Mouse (Mus musculus): ENCODE data around the gene Olfm1. TPM values are rescaled to one million over a fixed set of nuclear protein-coding genes. Genes with fewer than 3 reads are reported as not detected.
A peak's percentile ranks its signal among the peaks of the same experiment; 100 is the strongest.

Olfm1 gene
- 1 to 10 TPM; 7.7 to 9.4 TPM for total RNA-seq (2021)

- peak; percentile 67 to 71 for DNase-seq
- intact Hi-C loops (cut with DNase I) = no loop called here
These were observed at the start of gene Olfm1 for GRCm38 (mm10) chr2:28192821-28193689. Gene Olfm1 (plus strand): TSS chr2:28192992.

DNA sequence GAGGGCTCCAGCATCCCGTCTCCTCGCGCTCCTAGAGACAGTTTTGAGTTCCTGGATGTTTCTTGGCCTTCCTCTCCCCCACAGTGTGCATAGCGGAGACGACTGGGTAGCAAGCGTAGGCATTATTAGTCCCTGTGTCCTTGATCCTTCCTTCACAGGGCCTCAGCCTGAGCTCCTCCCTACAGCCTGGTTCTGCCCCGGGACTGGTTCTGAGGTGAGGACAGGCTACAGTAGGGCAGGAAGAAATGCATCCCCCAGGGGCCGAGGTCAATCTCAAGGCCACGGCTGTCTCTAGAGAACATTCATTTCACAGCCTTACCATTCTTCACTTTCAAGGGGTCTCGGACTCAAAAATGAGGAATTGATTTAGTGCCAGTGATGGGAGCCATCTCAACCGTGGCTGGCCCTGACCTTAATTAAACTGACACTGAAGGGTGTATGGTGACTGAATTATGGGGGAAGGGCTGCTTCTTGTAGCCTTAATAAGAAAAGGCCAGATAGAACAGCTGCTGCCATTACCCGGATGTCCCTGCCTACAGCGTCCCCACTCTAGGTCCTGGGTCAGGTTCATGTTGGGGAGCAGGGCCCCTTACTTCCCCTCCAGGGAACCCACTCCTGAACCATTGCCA lies 49.3 kb upstream of the Olfm1 start:
- intact Hi-C loops (cut with DNase I) = no loop called here

DNA sequence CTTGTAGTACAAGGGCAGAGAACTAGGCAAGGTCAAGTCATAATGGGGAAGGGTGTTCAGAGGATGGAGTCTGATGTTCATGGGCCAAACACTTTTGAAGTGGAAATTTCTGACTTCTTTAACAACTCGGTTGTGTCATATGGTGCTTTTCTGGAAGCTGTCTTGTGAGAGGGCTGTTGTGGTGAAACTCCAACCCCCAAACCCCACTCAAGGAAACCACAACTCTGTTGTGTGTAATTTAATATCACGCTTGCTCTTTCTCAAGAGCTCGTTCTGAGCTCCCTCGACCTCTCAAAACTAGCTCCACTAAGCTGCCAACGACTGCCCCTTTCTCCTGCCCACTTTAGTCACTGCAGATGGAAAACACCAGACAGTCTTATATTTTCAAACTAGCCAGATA lies 47.1 kb upstream of the Olfm1 start:
- no peak for DNase-seq
- intact Hi-C loops (cut with DNase I) = no loop called here

More for the DNA sequence above, 49.3 kb upstream of the Olfm1 start:
- no peak for DNase-seq

- DNase-seq = no peak
- intact Hi-C loops (cut with DNase I) = no loop called here
These were observed 46.6 kb upstream of the Olfm1 start for GRCm38 (mm10) chr2:28146152-28146551.

GRCm38 (mm10) chr2:28146685-28147084 lies 46.1 kb upstream of the Olfm1 start:
- intact Hi-C loops (cut with DNase I) = no loop called here
- no peak for DNase-seq

DNA sequence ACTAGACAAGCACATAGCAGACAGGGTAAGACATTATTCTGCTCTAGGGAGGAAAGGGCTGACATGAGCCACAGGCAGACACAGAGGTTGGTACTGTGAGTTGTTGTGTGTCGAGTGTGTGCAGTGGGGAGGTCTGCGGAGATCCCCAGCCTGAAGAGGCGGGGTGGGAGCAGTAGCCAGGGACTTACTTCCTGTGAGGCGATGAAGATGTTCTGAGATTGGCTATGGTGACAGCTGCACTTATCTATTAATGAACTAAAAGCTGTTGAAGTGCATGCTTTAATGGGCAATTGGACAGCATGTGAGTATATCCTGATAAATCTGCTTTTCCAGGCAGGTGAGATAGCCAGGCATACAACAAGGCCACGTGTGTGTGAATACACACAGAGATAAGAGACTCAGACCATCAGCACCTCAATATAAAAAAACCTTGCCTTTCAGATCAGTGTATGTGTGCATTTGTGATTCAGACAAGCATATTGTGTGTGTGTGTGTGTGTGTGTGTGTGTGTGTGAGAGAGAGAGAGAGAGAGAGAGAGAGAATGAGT lies 45.5 kb upstream of the Olfm1 start:
- intact Hi-C loops (cut with DNase I) = no loop called here

DNA sequence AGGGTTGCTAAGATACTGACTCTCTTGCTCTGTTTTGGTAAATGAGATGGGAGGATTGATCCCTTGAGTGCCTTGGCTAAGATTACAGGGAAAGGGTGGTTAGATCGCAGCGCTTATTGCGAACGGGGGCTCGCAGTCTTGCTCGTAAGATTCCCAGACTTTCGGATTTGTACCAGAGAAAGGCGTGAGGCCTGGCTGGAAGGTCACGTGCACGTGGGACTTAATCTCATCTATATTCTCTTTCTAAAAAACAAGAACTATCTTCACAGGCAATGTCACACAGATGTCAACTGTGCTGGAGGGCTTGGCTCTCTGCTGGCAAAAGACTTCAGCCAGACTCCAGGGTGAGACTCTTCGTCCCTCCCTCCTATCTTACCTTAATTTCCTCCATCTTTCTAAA lies 43.1 kb upstream of the Olfm1 start:
- no peak for DNase-seq
- intact Hi-C loops (cut with DNase I) = no loop called here

More for the DNA sequence above, 45.5 kb upstream of the Olfm1 start:
- DNase-seq = no peak

- no peak for DNase-seq
- intact Hi-C loops (cut with DNase I) = no loop called here
These were observed 32.2 kb upstream of the Olfm1 start for GRCm38 (mm10) chr2:28160568-28160967.

DNA sequence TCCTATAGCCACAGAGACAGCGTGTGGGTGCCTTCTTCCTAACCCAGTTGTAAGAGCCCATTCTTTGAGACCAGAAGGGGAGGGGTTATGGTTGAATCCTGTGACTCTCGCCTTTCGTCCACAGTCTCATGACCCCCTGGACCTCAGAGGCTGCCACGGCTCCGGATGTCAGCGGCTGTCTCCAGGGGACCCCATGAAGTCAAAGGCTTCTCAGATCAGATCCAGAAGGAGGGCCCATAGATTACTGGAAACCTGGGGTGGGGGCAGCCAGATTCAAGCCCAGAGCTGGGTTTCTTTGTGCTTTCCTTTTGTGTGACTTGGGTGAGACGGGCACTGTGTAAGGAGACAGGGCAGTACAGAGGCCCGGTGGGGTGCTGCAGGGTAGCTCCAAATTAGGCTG lies 27.2 kb upstream of the Olfm1 start:
- no peak for DNase-seq
- intact Hi-C loops (cut with DNase I) = no loop called here

GRCm38 (mm10) chr2:28169336-28169735 lies 23.5 kb upstream of the Olfm1 start:
- DNase-seq = no peak
- intact Hi-C loops (cut with DNase I) = no loop called here

GRCm38 (mm10) chr2:28171962-28172361 lies 20.8 kb upstream of the Olfm1 start:
- DNase-seq = no peak
- intact Hi-C loops (cut with DNase I) = no loop called here

GRCm38 (mm10) chr2:28173225-28174141 lies 19.3 kb upstream of the Olfm1 start:
- intact Hi-C loops (cut with DNase I) = no loop called here
- no peak for DNase-seq

DNA sequence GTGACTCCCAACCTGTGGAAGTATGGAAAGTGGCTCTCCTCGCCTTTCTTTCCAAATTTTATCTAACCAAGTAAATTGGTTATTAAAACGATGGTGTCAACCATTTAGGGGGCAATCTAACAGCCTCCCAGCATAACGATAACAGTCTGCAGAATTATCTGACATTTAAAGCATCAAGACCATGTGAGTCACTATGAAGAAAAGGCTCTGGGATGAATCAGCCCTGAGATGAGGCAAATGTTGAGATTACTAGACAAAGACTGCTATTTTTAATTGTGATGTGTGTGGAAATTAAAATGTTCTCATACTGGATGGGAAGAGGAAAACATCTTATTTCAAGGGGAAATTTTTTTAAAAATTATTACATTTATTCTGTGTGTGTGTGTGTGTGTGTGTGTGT lies 18.4 kb upstream of the Olfm1 start:
- intact Hi-C loops (cut with DNase I) = no loop called here
- DNase-seq = no peak

- intact Hi-C loops (cut with DNase I) = no loop called here
- no peak for DNase-seq
These were observed 14.2 kb upstream of the Olfm1 start for GRCm38 (mm10) chr2:28178600-28178999.

GRCm38 (mm10) chr2:28180053-28180452 lies 12.7 kb upstream of the Olfm1 start:
- intact Hi-C loops (cut with DNase I) = loop anchor here (10.0 kb wide), 1 partner anchor 195 kb away; no protein-coding TSS in a partner anchor
- no peak for DNase-seq

DNA sequence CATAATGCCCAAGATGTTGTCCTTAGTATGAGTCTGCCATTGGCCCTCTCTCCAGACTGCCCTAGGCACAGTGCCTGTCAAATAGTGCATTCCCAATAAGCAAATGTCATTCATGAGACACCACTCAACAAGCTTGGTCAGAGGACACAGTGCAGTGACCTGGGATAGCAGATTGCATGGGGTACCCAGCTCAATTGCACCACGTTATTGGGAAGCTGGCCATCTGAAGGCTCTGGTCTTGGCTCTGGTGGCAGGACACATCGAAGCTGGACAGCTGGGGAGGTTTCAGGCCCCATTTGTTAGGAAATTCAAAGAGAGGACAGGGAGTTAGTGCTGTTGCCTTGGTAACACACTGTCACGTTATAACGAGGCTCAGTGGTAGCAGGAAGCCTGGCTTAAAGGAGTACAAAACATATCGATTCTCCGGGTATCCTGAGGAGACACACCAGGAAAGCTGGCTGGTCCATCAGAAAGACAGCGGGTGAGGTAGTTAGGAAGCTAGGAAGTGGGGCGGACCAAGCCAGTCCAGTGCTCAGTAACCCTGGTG lies 4.3 kb upstream of the Olfm1 start:
- DNase-seq = no peak
- intact Hi-C loops (cut with DNase I) = loop anchor here (10.0 kb wide), 1 partner anchor 204 kb away; no protein-coding TSS in a partner anchor

- DNase-seq = no peak
- intact Hi-C loops (cut with DNase I) = no loop called here
These were observed 897 bp downstream of the Olfm1 start for GRCm38 (mm10) chr2:28193690-28194087.

GRCm38 (mm10) chr2:28194962-28195617 lies 2.3 kb downstream of the Olfm1 start:
- intact Hi-C loops (cut with DNase I) = no loop called here
- DNase-seq = peak; percentile 47 to 71

DNA sequence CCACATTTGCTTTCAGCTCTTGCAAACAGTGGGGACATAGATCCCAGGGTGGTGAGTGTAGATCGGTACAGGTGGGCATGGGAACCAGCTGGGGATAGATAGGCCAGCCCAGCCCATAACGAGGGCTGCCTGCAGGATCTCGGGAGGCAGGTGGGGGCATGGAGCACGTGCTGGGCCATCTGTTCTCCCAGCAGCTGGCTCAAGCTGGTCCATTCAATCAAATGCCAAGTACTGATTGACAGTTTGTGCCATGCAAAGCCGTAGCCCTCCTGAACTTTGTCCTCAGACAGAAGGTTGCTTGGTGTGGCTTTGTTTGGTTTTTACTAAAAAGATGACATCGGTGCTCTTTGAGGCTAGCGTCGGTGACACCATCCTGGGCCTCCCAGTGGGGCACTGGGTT lies 2.9 kb downstream of the Olfm1 start:
- DNase-seq = no peak
- intact Hi-C loops (cut with DNase I) = no loop called here

- intact Hi-C loops (cut with DNase I) = no loop called here
- no peak for DNase-seq
These were observed 8.6 kb downstream of the Olfm1 start for GRCm38 (mm10) chr2:28201441-28201841.

Measured in heart, postnatal 10 days (tissue).